Mouse (Mus musculus): ENCODE measurements around the gene Pcnx2. TPM values are rescaled to one million over a fixed set of nuclear protein-coding genes. Genes with fewer than 3 reads are reported as not detected.

The Pcnx2 gene
- polyA plus RNA-seq, 1 experiment from 2014 or later = 0.19 TPM

DNA sequence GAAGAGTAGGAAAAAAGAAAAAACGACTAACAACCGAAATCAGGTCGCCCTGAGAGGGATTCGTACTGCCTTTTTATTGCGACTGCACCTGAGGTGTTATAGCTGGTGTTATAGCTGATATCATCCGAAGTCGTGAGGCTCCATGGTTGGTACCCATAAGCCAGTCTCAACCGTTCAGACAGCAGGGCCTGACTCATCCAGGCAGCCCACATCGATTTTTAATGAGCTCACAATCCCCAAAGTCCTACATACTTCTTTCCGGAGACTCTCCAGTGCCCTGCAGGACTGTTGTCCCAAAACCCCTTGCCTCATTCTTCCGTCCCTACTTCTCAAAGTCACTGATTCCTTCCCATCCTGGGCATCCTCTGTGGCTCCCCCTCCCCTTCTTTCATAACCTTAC lies 729 bp downstream of the Pcnx2 start:
- no peaks in the 10 kb centered on the region for H3K9me3 ChIP-seq
- H3K36me3 ChIP-seq = no peaks in the 10 kb centered on the region
- H3K27ac ChIP-seq = no peak overlapping the region
- peaks cover 35% of the 10 kb centered on the region for H3K27me3 ChIP-seq
- no peak overlapping the region for H3K9ac ChIP-seq (replicated peaks)
- peaks cover 8% of the 10 kb centered on the region for H3K4me1 ChIP-seq (replicated peaks)
- WGBS = 55% methylated on average over 11 of the region's 11 CpGs
- no peak overlapping the region for H3K4me3 ChIP-seq (replicated peaks)
- ATAC-seq (ENCODE audit: insufficient number of reproducible peaks, insufficient read depth, low FRiP score, low TSS enrichment, low read depth) = no peak
- no peak overlapping the region for H3K4me2 ChIP-seq

- ATAC-seq (ENCODE audit: insufficient number of reproducible peaks, insufficient read depth, low FRiP score, low TSS enrichment, low read depth) = no peak
- no peaks in the 10 kb centered on the region for H3K9me3 ChIP-seq
These were observed 8.2 kb downstream of the Pcnx2 start for GRCm38 (mm10) chr8:125889920-125890319.

DNA sequence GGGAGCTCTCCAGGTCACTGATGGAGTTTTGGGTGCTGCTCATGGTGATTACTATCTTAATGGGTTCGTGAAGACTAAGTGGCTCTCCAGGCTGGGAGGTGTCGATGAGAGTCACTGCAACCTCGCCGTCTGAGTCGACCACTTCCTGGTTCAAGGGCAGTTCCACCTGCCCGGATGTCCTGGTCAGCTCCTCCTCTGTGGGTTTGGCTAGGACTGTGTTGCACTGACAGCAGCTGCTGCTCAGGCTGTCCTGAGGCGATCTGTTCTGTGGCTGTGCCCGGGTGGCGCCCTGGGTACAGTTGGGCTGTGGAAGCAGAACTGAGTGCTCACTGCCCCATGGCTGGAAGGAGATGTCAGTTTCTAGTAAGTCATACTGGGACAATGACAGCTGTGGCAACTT lies 10.6 kb downstream of the Pcnx2 start:
- Histone ChIP-seq H3K9me3 (no peaks in the 10 kb centered on the region; the same call in 1 of the 2 replicates), H3K4me2 (no peak overlapping the region), H3K27me3 (peaks cover 5% of the 10 kb centered on the region; the same call in 1 of the 2 replicates), H3K36me3 (no peaks in the 10 kb centered on the region), H3K9ac (replicated peaks) (no peak overlapping the region), H3K27ac (no peak overlapping the region), H3K4me1 (replicated peaks) (no peaks in the 10 kb centered on the region), H3K4me3 (replicated peaks) (no peak overlapping the region)
- no peak for ATAC-seq (ENCODE audit: insufficient number of reproducible peaks, insufficient read depth, low FRiP score, low TSS enrichment, low read depth)
- 88% methylated on average over 9 of the region's 9 CpGs for WGBS

More at GRCm38 (mm10) chr8:125889920-125890319, 8.2 kb downstream of the Pcnx2 start:
- H3K4me3 ChIP-seq (replicated peaks) = no peak overlapping the region
- H3K27ac ChIP-seq = no peak overlapping the region
- peaks cover 5% of the 10 kb centered on the region; the same call in 1 of the 2 replicates for H3K27me3 ChIP-seq
- no peak overlapping the region for H3K9ac ChIP-seq (replicated peaks)
- 78% methylated on average over 3 of the region's 3 CpGs for WGBS
- H3K36me3 ChIP-seq = no peaks in the 10 kb centered on the region
- no peak overlapping the region for H3K4me2 ChIP-seq
- H3K4me1 ChIP-seq (replicated peaks) = no peaks in the 10 kb centered on the region

DNA sequence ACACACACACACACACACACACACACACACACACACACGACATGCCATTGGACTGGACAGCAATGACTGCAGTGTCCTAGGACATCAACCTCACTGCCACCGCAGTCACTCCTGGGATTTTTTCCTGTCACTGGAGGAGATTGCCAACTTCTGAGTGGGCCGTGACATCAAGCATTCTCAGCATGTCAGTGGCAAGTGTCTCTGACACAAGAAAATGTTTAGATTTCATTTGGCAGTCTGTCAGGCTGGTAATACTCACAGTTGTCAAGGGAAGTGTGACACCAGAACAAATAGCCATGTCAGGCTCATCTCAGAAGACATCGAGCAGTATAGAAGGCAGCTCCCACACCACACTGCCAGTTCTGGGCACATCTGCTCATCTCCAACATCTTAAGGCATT lies 17.7 kb downstream of the Pcnx2 start:
- WGBS = 82% methylated on average over 4 of the region's 4 CpGs
- Histone ChIP-seq H3K4me1 (replicated peaks) (no peaks in the 10 kb centered on the region), H3K4me3 (replicated peaks) (no peak overlapping the region), H3K27ac (no peak overlapping the region), H3K9ac (replicated peaks) (no peak overlapping the region), H3K9me3 (no peaks in the 10 kb centered on the region; the same call in 1 of the 2 replicates), H3K36me3 (no peaks in the 10 kb centered on the region), H3K4me2 (no peak overlapping the region), H3K27me3 (no peaks in the 10 kb centered on the region)
- no peak for ATAC-seq (ENCODE audit: insufficient number of reproducible peaks, insufficient read depth, low FRiP score, low TSS enrichment, low read depth)

- no peak overlapping the region for H3K4me3 ChIP-seq (replicated peaks)
- H3K27ac ChIP-seq = peak overlapping the region; percentile 37; the same call in 1 of the 2 replicates
- WGBS = 77% methylated on average over 2 of the region's 2 CpGs
- H3K4me2 ChIP-seq = no peak overlapping the region
- no peak overlapping the region for H3K9ac ChIP-seq (replicated peaks)
- no peaks in the 10 kb centered on the region for H3K36me3 ChIP-seq
- peaks cover 5% of the 10 kb centered on the region; the same call in 1 of the 2 replicates for H3K27me3 ChIP-seq
- H3K9me3 ChIP-seq = no peaks in the 10 kb centered on the region
- no peak for ATAC-seq (ENCODE audit: insufficient number of reproducible peaks, insufficient read depth, low FRiP score, low TSS enrichment, low read depth)
- peaks cover 36% of the 10 kb centered on the region for H3K4me1 ChIP-seq (replicated peaks)
These were observed 24.9 kb downstream of the Pcnx2 start for GRCm38 (mm10) chr8:125873250-125873534.

DNA sequence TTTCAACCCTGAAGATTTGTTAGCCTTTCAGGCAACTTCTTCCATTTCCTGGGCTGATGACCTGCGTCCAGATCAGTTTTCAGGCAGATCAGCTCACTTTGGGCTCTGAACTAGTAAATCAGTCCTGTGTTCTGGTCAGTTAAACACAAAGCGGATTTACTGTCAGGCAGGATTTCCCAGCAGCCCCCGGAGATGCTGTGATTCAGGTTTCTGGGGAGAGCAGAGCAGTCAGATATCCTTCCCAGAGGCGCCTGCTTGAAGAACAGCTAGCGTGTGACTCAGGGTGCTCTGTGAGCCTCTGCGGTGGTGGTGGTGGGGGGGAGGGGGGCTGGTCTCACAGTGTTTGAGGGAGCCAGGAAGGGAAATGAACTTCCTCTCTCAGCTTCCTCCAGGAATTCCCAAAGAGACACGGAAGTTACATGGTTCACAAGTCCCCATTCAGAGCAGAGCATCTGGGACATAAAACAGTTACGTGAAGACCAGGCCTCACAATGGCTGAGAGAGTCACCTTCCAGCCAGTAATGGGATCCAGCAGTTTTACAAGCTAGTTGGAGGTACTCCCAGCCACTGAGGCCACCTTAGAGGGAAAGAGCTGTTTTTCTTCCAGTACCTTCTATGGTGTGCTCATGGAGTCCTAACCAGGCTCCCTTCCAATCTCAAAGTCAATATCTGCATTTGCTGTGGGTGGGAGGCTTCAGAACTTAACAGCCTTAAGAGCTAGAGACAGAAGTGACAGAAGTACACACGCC lies 25.4 kb downstream of the Pcnx2 start:
- Histone ChIP-seq H3K4me3 (replicated peaks) (no peak overlapping the region), H3K9me3 (no peaks in the 10 kb centered on the region), H3K4me2 (no peak overlapping the region), H3K36me3 (no peaks in the 10 kb centered on the region), H3K27ac (peak overlapping the region; percentile 37), H3K9ac (replicated peaks) (no peak overlapping the region), H3K4me1 (replicated peaks) (peaks cover 36% of the 10 kb centered on the region), H3K27me3 (peaks cover 10% of the 10 kb centered on the region; the same call in 1 of the 2 replicates)
- 35% methylated on average over 9 of the region's 9 CpGs for WGBS
- peak; percentile 12; the same call in 1 of the 2 replicates for ATAC-seq (ENCODE audit: insufficient number of reproducible peaks, insufficient read depth, low FRiP score, low TSS enrichment, low read depth)

DNA sequence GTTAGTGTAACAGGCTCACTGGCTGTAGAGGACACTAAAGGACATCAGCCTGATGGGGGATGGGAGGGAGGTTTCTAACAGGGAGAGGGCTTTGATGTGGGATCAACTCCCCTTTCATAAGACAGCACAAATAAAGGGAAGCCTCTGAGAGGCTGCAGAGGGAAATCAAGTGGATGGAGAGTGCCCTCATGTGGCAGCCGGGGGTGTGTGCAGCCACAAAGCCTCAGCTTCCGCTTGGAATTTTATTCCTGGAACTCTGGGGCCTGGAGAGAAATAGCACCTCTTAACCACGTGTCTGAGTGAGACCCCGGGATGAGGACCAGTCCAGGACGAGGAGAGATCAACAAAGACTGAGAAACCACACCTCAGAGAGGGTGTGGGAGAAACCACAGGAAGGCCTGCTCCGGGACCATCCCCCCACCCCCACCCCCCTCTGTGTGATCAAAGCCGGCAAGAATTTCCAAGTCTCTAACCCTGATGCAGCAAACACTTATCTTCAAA lies 27.2 kb downstream of the Pcnx2 start:
- H3K27ac ChIP-seq = no peak overlapping the region
- H3K36me3 ChIP-seq = no peaks in the 10 kb centered on the region
- WGBS = 2% methylated on average over 7 of the region's 7 CpGs
- no peak overlapping the region for H3K9ac ChIP-seq (replicated peaks)
- H3K4me3 ChIP-seq (replicated peaks) = no peak overlapping the region
- no peaks in the 10 kb centered on the region for H3K9me3 ChIP-seq
- H3K27me3 ChIP-seq = peaks cover 11% of the 10 kb centered on the region; the same call in 1 of the 2 replicates
- peaks cover 36% of the 10 kb centered on the region for H3K4me1 ChIP-seq (replicated peaks)
- H3K4me2 ChIP-seq = peak overlapping the region; percentile 31; the same call in 1 of the 2 replicates
- peak; percentile 44 for ATAC-seq (ENCODE audit: insufficient number of reproducible peaks, insufficient read depth, low FRiP score, low TSS enrichment, low read depth)

- H3K36me3 ChIP-seq = no peaks in the 10 kb centered on the region
- H3K27me3 ChIP-seq = peaks cover 11% of the 10 kb centered on the region; the same call in 1 of the 2 replicates
- H3K27ac ChIP-seq = no peak overlapping the region
- H3K9ac ChIP-seq (replicated peaks) = no peak overlapping the region
- peaks cover 36% of the 10 kb centered on the region for H3K4me1 ChIP-seq (replicated peaks)
- 23% methylated on average over 6 of the region's 6 CpGs for WGBS
- no peak for ATAC-seq (ENCODE audit: insufficient number of reproducible peaks, insufficient read depth, low FRiP score, low TSS enrichment, low read depth)
- no peaks in the 10 kb centered on the region for H3K9me3 ChIP-seq
- no peak overlapping the region for H3K4me3 ChIP-seq (replicated peaks)
- no peak overlapping the region for H3K4me2 ChIP-seq
These were observed 27.9 kb downstream of the Pcnx2 start for GRCm38 (mm10) chr8:125870179-125870702.

GRCm38 (mm10) chr8:125869739-125870138 lies 28.4 kb downstream of the Pcnx2 start:
- ATAC-seq (ENCODE audit: insufficient number of reproducible peaks, insufficient read depth, low FRiP score, low TSS enrichment, low read depth) = no peak
- Histone ChIP-seq H3K36me3 (no peaks in the 10 kb centered on the region), H3K4me3 (replicated peaks) (no peak overlapping the region), H3K4me2 (no peak overlapping the region), H3K27me3 (peaks cover 11% of the 10 kb centered on the region; the same call in 1 of the 2 replicates), H3K4me1 (replicated peaks) (peaks cover 31% of the 10 kb centered on the region), H3K9ac (replicated peaks) (no peak overlapping the region), H3K27ac (no peak overlapping the region), H3K9me3 (no peaks in the 10 kb centered on the region)
- 91% methylated on average over 3 of the region's 3 CpGs for WGBS

GRCm38 (mm10) chr8:125868552-125868951 lies 29.6 kb downstream of the Pcnx2 start:
- peaks cover 25% of the 10 kb centered on the region for H3K4me1 ChIP-seq (replicated peaks)
- no peak overlapping the region for H3K4me2 ChIP-seq
- no peak overlapping the region for H3K27ac ChIP-seq
- no peak overlapping the region for H3K4me3 ChIP-seq (replicated peaks)
- no peak for ATAC-seq (ENCODE audit: insufficient number of reproducible peaks, insufficient read depth, low FRiP score, low TSS enrichment, low read depth)
- no peak overlapping the region for H3K9ac ChIP-seq (replicated peaks)
- H3K27me3 ChIP-seq = peaks cover 11% of the 10 kb centered on the region; the same call in 1 of the 2 replicates
- no peaks in the 10 kb centered on the region for H3K9me3 ChIP-seq
- WGBS = 69% methylated on average over 7 of the region's 7 CpGs
- H3K36me3 ChIP-seq = no peaks in the 10 kb centered on the region

- peaks cover 22% of the 10 kb centered on the region for H3K4me1 ChIP-seq (replicated peaks)
- H3K27me3 ChIP-seq = peaks cover 11% of the 10 kb centered on the region; the same call in 1 of the 2 replicates
- no peak overlapping the region for H3K4me2 ChIP-seq
- no peak for ATAC-seq (ENCODE audit: insufficient number of reproducible peaks, insufficient read depth, low FRiP score, low TSS enrichment, low read depth)
- H3K9me3 ChIP-seq = no peaks in the 10 kb centered on the region
- H3K36me3 ChIP-seq = no peaks in the 10 kb centered on the region
- no peak overlapping the region for H3K27ac ChIP-seq
- no peak overlapping the region for H3K9ac ChIP-seq (replicated peaks)
- no peak overlapping the region for H3K4me3 ChIP-seq (replicated peaks)
- 74% methylated on average over 12 of the region's 12 CpGs for WGBS
These were observed 32.0 kb downstream of the Pcnx2 start for GRCm38 (mm10) chr8:125866125-125866524.
